Mouse (Mus musculus): ENCODE measurements around the gene Gm5795. TPM values are rescaled to one million over a fixed set of nuclear protein-coding genes. Genes with fewer than 3 reads are reported as not detected.

Gm5795 gene
- 2.0 TPM for polyA plus RNA-seq (2014; fragmentation: Illumina TruSeq; extraction: RNeasy Lipid Tissue Mini Kit (QIAGEN cat#74804); ENCODE audit: low read depth, low replicate concordance)

GRCm38 (mm10) chr14:3187955-3188354 is at the start of gene Gm5795:
Gene Gm5795, plus strand, starts transcription at chr14:3188255.

GRCm38 (mm10) chr14:3208272-3209152 is 20.5 kb downstream of the Gm5795 start, which contains the start of gene D830030K20Rik:
Gene D830030K20Rik, plus strand, starts transcription at chr14:3208488.

Other genes starting within 250 kb of the Gm5795 start
- gene Gm2888, start 158.3 kb upstream of the Gm5795 start, polyA plus RNA-seq (2014; fragmentation: Illumina TruSeq; extraction: RNeasy Lipid Tissue Mini Kit (QIAGEN cat#74804); ENCODE audit: low read depth, low replicate concordance) = not detected
- gene Gm2897, start 139.0 kb upstream of the Gm5795 start, polyA plus RNA-seq (2014; fragmentation: Illumina TruSeq; extraction: RNeasy Lipid Tissue Mini Kit (QIAGEN cat#74804); ENCODE audit: low read depth, low replicate concordance) = not detected
- not detected for gene Gm10340, start 54.3 kb upstream of the Gm5795 start, polyA plus RNA-seq (2014; fragmentation: Illumina TruSeq; extraction: RNeasy Lipid Tissue Mini Kit (QIAGEN cat#74804); ENCODE audit: low read depth, low replicate concordance)
- gene D830030K20Rik, start 20.2 kb downstream of the Gm5795 start, polyA plus RNA-seq (2014; fragmentation: Illumina TruSeq; extraction: RNeasy Lipid Tissue Mini Kit (QIAGEN cat#74804); ENCODE audit: low read depth, low replicate concordance) = 1.3 TPM
- 0.32 TPM for gene Gm2956, start 144.4 kb downstream of the Gm5795 start, polyA plus RNA-seq (2014; fragmentation: Illumina TruSeq; extraction: RNeasy Lipid Tissue Mini Kit (QIAGEN cat#74804); ENCODE audit: low read depth, low replicate concordance)
- gene Gm10413, start 206.8 kb downstream of the Gm5795 start, polyA plus RNA-seq (2014; fragmentation: Illumina TruSeq; extraction: RNeasy Lipid Tissue Mini Kit (QIAGEN cat#74804); ENCODE audit: low read depth, low replicate concordance) = not detected
- gene Gm10409, start 224.4 kb downstream of the Gm5795 start, polyA plus RNA-seq (2014; fragmentation: Illumina TruSeq; extraction: RNeasy Lipid Tissue Mini Kit (QIAGEN cat#74804); ENCODE audit: low read depth, low replicate concordance) = not detected
- not detected for gene Gm3005, start 239.8 kb downstream of the Gm5795 start, polyA plus RNA-seq (2014; fragmentation: Illumina TruSeq; extraction: RNeasy Lipid Tissue Mini Kit (QIAGEN cat#74804); ENCODE audit: low read depth, low replicate concordance)